Mouse (Mus musculus) kidney, embryonic 15.5 days (tissue): Measurements from ENCODE around the gene Tanc2. TPM values are rescaled to one million over a fixed set of nuclear protein-coding genes. Genes with fewer than 3 reads are reported as not detected.

Experiments
- ATAC-seq: fragments of 200-750 bp; cut with Nextera tagmentation; replicated peaks from 2 replicates; pipeline ENCODE4 v1.8.0; 2017; ENCODE audit warnings: moderate TSS enrichment; ENCODE audit not compliant: low FRiP score
- H3K27ac ChIP-seq: fragments of 300-500 bp; sonication (generic); 2 replicates; pipeline ENCODE4 v1.5.1; 2015; ENCODE audit warnings: mild to moderate bottlenecking, inconsistent platforms
- H3K27me3 ChIP-seq: fragments of 300-500 bp; sonication (generic); 2 replicates; pipeline ENCODE4 v1.6.1; 2015; ENCODE audit warnings: inconsistent platforms
- H3K36me3 ChIP-seq: fragments of 300-500 bp; sonication (generic); 2 replicates; pipeline ENCODE4 v1.6.1; 2015; ENCODE audit warnings: inconsistent platforms
- H3K4me1 ChIP-seq: fragments of 300-500 bp; sonication (generic); 2 replicates; pipeline ENCODE4 v1.6.1; 2015; ENCODE audit warnings: inconsistent platforms
- H3K4me2 ChIP-seq: fragments of 300-500 bp; sonication (generic); 2 replicates; pipeline ENCODE4 v1.6.1; 2015; ENCODE audit warnings: moderate library complexity, mild to moderate bottlenecking, inconsistent platforms
- H3K4me3 ChIP-seq: fragments of 300-500 bp; sonication (generic); replicated peaks from 2 replicates; pipeline ENCODE4 v1.5.1; 2015; ENCODE audit warnings: mild to moderate bottlenecking, inconsistent platforms
- H3K9ac ChIP-seq: fragments of 300-500 bp; sonication (generic); 2 replicates; pipeline ENCODE4 v1.6.1; 2015; ENCODE audit warnings: mild to moderate bottlenecking, inconsistent platforms
- H3K9me3 ChIP-seq: fragments of 300-500 bp; sonication (generic); replicated peaks from 2 replicates; pipeline ENCODE4 v1.6.1; 2016; ENCODE audit warnings: inconsistent platforms
- WGBS: fragments of 180-500 bp; shearing (Covaris S2); methylation state at CpG from one replicate; pipeline ENCODE4 v1.1.7; 2015; ENCODE audit warnings: mixed read lengths; 5-methylcytosine and 5-hydroxymethylcytosine counted together
- polyA plus RNA-seq: library from polyadenylated mRNA; unstranded; fragments of >200 nt; fragmentation: Nextera tagmentation; extraction: Ambion mirVana; gene quantifications from 2 replicates; pipeline ENCODE4 v1.2.1, GENCODE M21; 2015

Gene Tanc2
- polyA plus RNA-seq, 1 experiment from 2014 or later: 9.4 TPM

- Histone ChIP-seq H3K9me3 (no peaks in the 10 kb centered on the region), H3K9ac (no peak overlapping the region), H3K27me3 (no peaks in the 10 kb centered on the region), H3K4me1 (no peaks in the 10 kb centered on the region), H3K4me3 (no peak overlapping the region), H3K27ac (no peak overlapping the region), H3K4me2 (no peak overlapping the region), H3K36me3 (peaks cover 3% of the 10 kb centered on the region; the same call in 1 of the 2 replicates)
- no peak for ATAC-seq
- WGBS: 53% methylated on average over 3 of the region's 3 CpGs
These were observed 265.7 kb downstream of the Tanc2 start for GRCm38 (mm10) chr11:105855504-105855903.

GRCm38 (mm10) chr11:105858063-105858462 lies 268.3 kb downstream of the Tanc2 start:
- no peak overlapping the region for H3K4me3 ChIP-seq
- H3K9me3 ChIP-seq: no peaks in the 10 kb centered on the region
- no peaks in the 10 kb centered on the region for H3K27me3 ChIP-seq
- H3K36me3 ChIP-seq: peaks cover 3% of the 10 kb centered on the region; the same call in 1 of the 2 replicates
- no peak for ATAC-seq
- H3K4me1 ChIP-seq: no peaks in the 10 kb centered on the region
- H3K27ac ChIP-seq: no peak overlapping the region
- no peak overlapping the region for H3K4me2 ChIP-seq
- no peak overlapping the region for H3K9ac ChIP-seq

- H3K4me2 ChIP-seq: no peak overlapping the region
- 88% methylated on average over 1 of the region's 1 CpGs for WGBS
- no peaks in the 10 kb centered on the region for H3K27me3 ChIP-seq
- no peak for ATAC-seq
- H3K9me3 ChIP-seq: no peaks in the 10 kb centered on the region
- H3K4me3 ChIP-seq: no peak overlapping the region
- peaks cover 6% of the 10 kb centered on the region; the same call in 1 of the 2 replicates for H3K36me3 ChIP-seq
- no peak overlapping the region for H3K9ac ChIP-seq
- H3K27ac ChIP-seq: no peak overlapping the region
- H3K4me1 ChIP-seq: no peaks in the 10 kb centered on the region
These were observed 295.8 kb downstream of the Tanc2 start for GRCm38 (mm10) chr11:105885558-105885957.

GRCm38 (mm10) chr11:105887281-105887680 lies 297.5 kb downstream of the Tanc2 start:
- Histone ChIP-seq H3K27ac (no peak overlapping the region), H3K36me3 (peaks cover 6% of the 10 kb centered on the region; the same call in 1 of the 2 replicates), H3K27me3 (no peaks in the 10 kb centered on the region), H3K4me1 (no peaks in the 10 kb centered on the region), H3K4me3 (no peak overlapping the region), H3K9me3 (no peaks in the 10 kb centered on the region), H3K9ac (no peak overlapping the region), H3K4me2 (no peak overlapping the region)
- no peak for ATAC-seq
- WGBS: 75% methylated on average over 1 of the region's 1 CpGs

- no peak overlapping the region for H3K4me3 ChIP-seq
- H3K36me3 ChIP-seq: peaks cover 21% of the 10 kb centered on the region; the same call in 1 of the 2 replicates
- H3K27me3 ChIP-seq: no peaks in the 10 kb centered on the region
- 56% methylated on average over 1 of the region's 1 CpGs for WGBS
- H3K9ac ChIP-seq: no peak overlapping the region
- H3K4me2 ChIP-seq: no peak overlapping the region
- no peak overlapping the region for H3K27ac ChIP-seq
- no peaks in the 10 kb centered on the region for H3K9me3 ChIP-seq
- no peaks in the 10 kb centered on the region for H3K4me1 ChIP-seq
- no peak for ATAC-seq
These were observed 309.4 kb downstream of the Tanc2 start for GRCm38 (mm10) chr11:105899151-105899550.

GRCm38 (mm10) chr11:105901501-105901900 lies 311.7 kb downstream of the Tanc2 start:
- Histone ChIP-seq H3K4me2 (no peak overlapping the region), H3K9me3 (no peaks in the 10 kb centered on the region), H3K27me3 (no peaks in the 10 kb centered on the region), H3K27ac (no peak overlapping the region), H3K36me3 (peaks cover 25% of the 10 kb centered on the region; the same call in 1 of the 2 replicates), H3K4me3 (no peak overlapping the region), H3K9ac (no peak overlapping the region), H3K4me1 (no peaks in the 10 kb centered on the region)
- no peak for ATAC-seq
- WGBS: 78% methylated on average over 2 of the region's 2 CpGs

- H3K27me3 ChIP-seq: no peaks in the 10 kb centered on the region
- 72% methylated on average over 1 of the region's 1 CpGs for WGBS
- H3K4me2 ChIP-seq: no peak overlapping the region
- no peak overlapping the region for H3K27ac ChIP-seq
- H3K9me3 ChIP-seq: no peaks in the 10 kb centered on the region
- H3K4me3 ChIP-seq: no peak overlapping the region
- no peak for ATAC-seq
- H3K4me1 ChIP-seq: no peaks in the 10 kb centered on the region
- H3K36me3 ChIP-seq: peaks cover 15% of the 10 kb centered on the region; the same call in 1 of the 2 replicates
- no peak overlapping the region for H3K9ac ChIP-seq
These were observed 313.2 kb downstream of the Tanc2 start for GRCm38 (mm10) chr11:105902956-105903355.

- no peaks in the 10 kb centered on the region for H3K4me1 ChIP-seq
- peaks cover 4% of the 10 kb centered on the region; the same call in 1 of the 2 replicates for H3K36me3 ChIP-seq
- no peak overlapping the region for H3K4me3 ChIP-seq
- no peak overlapping the region for H3K4me2 ChIP-seq
- WGBS: 61% methylated on average over 4 of the region's 4 CpGs
- no peak overlapping the region for H3K9ac ChIP-seq
- no peaks in the 10 kb centered on the region for H3K27me3 ChIP-seq
- H3K9me3 ChIP-seq: no peaks in the 10 kb centered on the region
- H3K27ac ChIP-seq: no peak overlapping the region
- ATAC-seq: no peak
These were observed 315.9 kb downstream of the Tanc2 start for GRCm38 (mm10) chr11:105905529-105906213.

GRCm38 (mm10) chr11:105907381-105907780 lies 317.6 kb downstream of the Tanc2 start:
- Histone ChIP-seq H3K4me2 (no peak overlapping the region), H3K9ac (no peak overlapping the region), H3K27ac (no peak overlapping the region), H3K4me1 (no peaks in the 10 kb centered on the region), H3K9me3 (no peaks in the 10 kb centered on the region), H3K27me3 (no peaks in the 10 kb centered on the region), H3K4me3 (no peak overlapping the region), H3K36me3 (peaks cover 4% of the 10 kb centered on the region; the same call in 1 of the 2 replicates)
- 91% methylated on average over 1 of the region's 1 CpGs for WGBS
- no peak for ATAC-seq

- Histone ChIP-seq H3K9ac (no peak overlapping the region), H3K27ac (no peak overlapping the region), H3K27me3 (no peaks in the 10 kb centered on the region), H3K4me3 (no peak overlapping the region), H3K4me2 (no peak overlapping the region), H3K4me1 (no peaks in the 10 kb centered on the region), H3K9me3 (no peaks in the 10 kb centered on the region), H3K36me3 (peaks cover 11% of the 10 kb centered on the region)
- no peak for ATAC-seq
- 86% methylated on average over 8 of the region's 8 CpGs for WGBS
These were observed 319.1 kb downstream of the Tanc2 start for GRCm38 (mm10) chr11:105908926-105909325.

GRCm38 (mm10) chr11:105909617-105910016 lies 319.8 kb downstream of the Tanc2 start:
- no peak overlapping the region for H3K4me3 ChIP-seq
- no peak overlapping the region for H3K4me2 ChIP-seq

GRCm38 (mm10) chr11:105911149-105911548 lies 321.4 kb downstream of the Tanc2 start:
- Histone ChIP-seq H3K27me3 (no peaks in the 10 kb centered on the region), H3K4me2 (no peak overlapping the region), H3K9ac (no peak overlapping the region), H3K36me3 (peaks cover 12% of the 10 kb centered on the region), H3K27ac (no peak overlapping the region), H3K4me3 (no peak overlapping the region), H3K9me3 (no peaks in the 10 kb centered on the region), H3K4me1 (no peaks in the 10 kb centered on the region)
- ATAC-seq: no peak

More at GRCm38 (mm10) chr11:105909617-105910016, 319.8 kb downstream of the Tanc2 start:
- ATAC-seq: no peak
- H3K4me1 ChIP-seq: no peaks in the 10 kb centered on the region
- H3K27ac ChIP-seq: no peak overlapping the region
- no peaks in the 10 kb centered on the region for H3K9me3 ChIP-seq
- H3K27me3 ChIP-seq: no peaks in the 10 kb centered on the region
- WGBS: 37% methylated on average over 2 of the region's 2 CpGs
- no peak overlapping the region for H3K9ac ChIP-seq
- H3K36me3 ChIP-seq: peaks cover 10% of the 10 kb centered on the region
